Mouse (Mus musculus): ENCODE measurements at regions not wholly inside any gene's neighbourhood (a gene's known extent, or its start where the extent isn't known, plus 50 kb on each side); places are given as distances from the start of the nearest gene placed in this dataset.

DNA sequence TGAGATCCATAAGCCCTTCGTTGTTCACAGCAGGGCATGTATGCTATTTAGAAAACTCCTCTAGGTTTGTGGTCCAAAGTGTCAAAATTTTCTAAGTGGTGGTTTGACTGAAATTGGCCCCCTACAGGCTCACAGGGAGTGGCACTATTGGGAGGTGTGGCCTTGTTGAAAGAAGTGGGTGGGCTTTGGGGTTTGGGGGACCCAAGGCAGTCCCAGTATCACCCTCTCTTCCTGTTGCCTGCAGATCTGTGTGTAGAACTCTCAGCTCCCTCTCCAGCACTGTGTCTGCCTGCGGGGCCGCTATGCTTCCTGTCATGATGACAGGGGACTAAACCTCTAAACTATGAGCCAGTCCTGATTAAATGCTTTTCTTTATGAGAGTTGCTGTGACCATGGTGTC, 144.1 kb upstream of the Serp2 start:
- WGBS = 92% methylated on average over 3 of the region's 3 CpGs
- no peak overlapping the region for H3K4me3 ChIP-seq (ENCODE audit: insufficient read depth, low read depth, low read length)
- TF ChIP-seq POLR2A (IDR thresholded peaks at IDR 0.05; ENCODE audit: insufficient read depth, low read depth, low read length) = no peak
- TF ChIP-seq CTCF (IDR thresholded peaks at IDR 0.05; ENCODE audit: insufficient read depth, low read depth, low read length) = no peak
- H3K4me1 ChIP-seq (ENCODE audit: control insufficient read depth, insufficient read depth, low read length) = no peaks in the 10 kb centered on the region
- H3K27ac ChIP-seq (ENCODE audit: insufficient read depth, low read depth, low read length) = no peak overlapping the region

- no peak overlapping the region for H3K27ac ChIP-seq (ENCODE audit: insufficient read depth, low read depth, low read length)
- no peak overlapping the region for H3K4me3 ChIP-seq (ENCODE audit: insufficient read depth, low read depth, low read length)
- WGBS = 92% methylated on average over 4 of the region's 4 CpGs
- no peaks in the 10 kb centered on the region for H3K4me1 ChIP-seq (ENCODE audit: control insufficient read depth, insufficient read depth, low read length)
- TF ChIP-seq CTCF (IDR thresholded peaks at IDR 0.05; ENCODE audit: insufficient read depth, low read depth, low read length) = no peak
- TF ChIP-seq POLR2A (IDR thresholded peaks at IDR 0.05; ENCODE audit: insufficient read depth, low read depth, low read length) = no peak
Observed at GRCm38 (mm10) chr14:76700190-76700589, 143.5 kb upstream of the Serp2 start.

- Histone ChIP-seq H3K4me3 (ENCODE audit: insufficient read depth, low read depth, low read length) (no peak overlapping the region), H3K27ac (ENCODE audit: insufficient read depth, low read depth, low read length) (no peak overlapping the region), H3K4me1 (ENCODE audit: control insufficient read depth, insufficient read depth, low read length) (peaks cover 2% of the 10 kb centered on the region)
- 78% methylated on average over 4 of the region's 4 CpGs for WGBS
- TF ChIP-seq CTCF (IDR thresholded peaks at IDR 0.05; ENCODE audit: insufficient read depth, low read depth, low read length) (no peak), POLR2A (IDR thresholded peaks at IDR 0.05; ENCODE audit: insufficient read depth, low read depth, low read length) (no peak)
Observed at GRCm38 (mm10) chr14:76698718-76699402, 142.2 kb upstream of the Serp2 start.

- WGBS = 61% methylated on average over 4 of the region's 4 CpGs
- TF ChIP-seq POLR2A (IDR thresholded peaks at IDR 0.05; ENCODE audit: insufficient read depth, low read depth, low read length) = no peak
- TF ChIP-seq CTCF (IDR thresholded peaks at IDR 0.05; ENCODE audit: insufficient read depth, low read depth, low read length) = no peak
- Histone ChIP-seq H3K4me3 (ENCODE audit: insufficient read depth, low read depth, low read length) (no peak overlapping the region), H3K27ac (ENCODE audit: insufficient read depth, low read depth, low read length) (no peak overlapping the region), H3K4me1 (ENCODE audit: control insufficient read depth, insufficient read depth, low read length) (peaks cover 3% of the 10 kb centered on the region)
Observed at GRCm38 (mm10) chr14:76696729-76697128, 140.0 kb upstream of the Serp2 start.

DNA sequence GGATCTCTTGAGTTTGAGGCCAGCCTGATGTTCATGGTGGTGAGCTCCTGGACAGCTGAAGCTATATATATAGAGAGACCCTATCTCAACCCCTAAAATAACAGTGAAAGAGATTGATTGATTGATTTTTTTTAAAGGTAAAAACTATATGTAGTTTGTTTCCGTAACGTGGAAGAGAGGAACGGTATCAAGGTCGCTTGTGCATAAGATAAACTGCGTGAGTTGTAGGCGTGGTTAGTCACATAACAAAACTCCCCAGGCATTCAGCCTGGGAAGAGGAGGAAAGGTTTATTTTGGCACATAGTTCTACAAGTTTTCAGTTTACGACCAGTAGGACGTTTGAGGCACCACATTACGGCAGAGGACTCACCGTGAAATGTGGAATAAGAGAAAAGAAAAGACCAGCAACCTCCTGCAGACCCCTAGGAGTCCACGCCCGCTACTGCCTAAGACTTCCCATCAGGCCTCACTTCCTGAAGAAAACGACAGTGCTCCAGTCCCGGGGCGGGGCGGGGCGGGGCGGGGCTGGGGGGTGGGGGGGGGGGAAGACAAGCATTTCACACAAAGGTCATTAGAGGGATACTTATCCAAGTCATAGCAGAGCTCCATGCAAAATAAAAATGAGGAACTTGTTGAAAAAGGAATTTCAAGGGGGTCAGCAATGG, 139.1 kb upstream of the Serp2 start:
- no peak for TF ChIP-seq POLR2A (IDR thresholded peaks at IDR 0.05; ENCODE audit: insufficient read depth, low read depth, low read length)
- TF ChIP-seq CTCF (IDR thresholded peaks at IDR 0.05; ENCODE audit: insufficient read depth, low read depth, low read length) = no peak
- Histone ChIP-seq H3K4me1 (ENCODE audit: control insufficient read depth, insufficient read depth, low read length) (peaks cover 3% of the 10 kb centered on the region), H3K27ac (ENCODE audit: insufficient read depth, low read depth, low read length) (no peak overlapping the region), H3K4me3 (ENCODE audit: insufficient read depth, low read depth, low read length) (no peak overlapping the region)
- WGBS = 71% methylated on average over 18 of the region's 18 CpGs

GRCm38 (mm10) chr14:76694894-76695293, 138.2 kb upstream of the Serp2 start:
- WGBS = 95% methylated on average over 8 of the region's 8 CpGs
- TF ChIP-seq POLR2A (IDR thresholded peaks at IDR 0.05; ENCODE audit: insufficient read depth, low read depth, low read length) (no peak), CTCF (IDR thresholded peaks at IDR 0.05; ENCODE audit: insufficient read depth, low read depth, low read length) (no peak)
- H3K4me3 ChIP-seq (ENCODE audit: insufficient read depth, low read depth, low read length) = no peak overlapping the region
- H3K27ac ChIP-seq (ENCODE audit: insufficient read depth, low read depth, low read length) = no peak overlapping the region
- peaks cover 3% of the 10 kb centered on the region for H3K4me1 ChIP-seq (ENCODE audit: control insufficient read depth, insufficient read depth, low read length)

GRCm38 (mm10) chr14:76693351-76694317, 136.9 kb upstream of the Serp2 start:
- WGBS = 48% methylated on average over 15 of the region's 15 CpGs
- Histone ChIP-seq H3K4me3 (ENCODE audit: insufficient read depth, low read depth, low read length) (no peak overlapping the region), H3K4me1 (ENCODE audit: control insufficient read depth, insufficient read depth, low read length) (peaks cover 3% of the 10 kb centered on the region), H3K27ac (ENCODE audit: insufficient read depth, low read depth, low read length) (no peak overlapping the region)
- no peak for TF ChIP-seq POLR2A (IDR thresholded peaks at IDR 0.05; ENCODE audit: insufficient read depth, low read depth, low read length)
- TF ChIP-seq CTCF (IDR thresholded peaks at IDR 0.05; ENCODE audit: insufficient read depth, low read depth, low read length) = no peak

- H3K4me3 ChIP-seq (ENCODE audit: insufficient read depth, low read depth, low read length) = no peak overlapping the region
- TF ChIP-seq CTCF (IDR thresholded peaks at IDR 0.05; ENCODE audit: insufficient read depth, low read depth, low read length) = no peak
- no peak for TF ChIP-seq POLR2A (IDR thresholded peaks at IDR 0.05; ENCODE audit: insufficient read depth, low read depth, low read length)
- 51% methylated on average over 10 of the region's 10 CpGs for WGBS
- no peak overlapping the region for H3K27ac ChIP-seq (ENCODE audit: insufficient read depth, low read depth, low read length)
- H3K4me1 ChIP-seq (ENCODE audit: control insufficient read depth, insufficient read depth, low read length) = peaks cover 8% of the 10 kb centered on the region
Observed at GRCm38 (mm10) chr14:76687971-76688407, 131.3 kb upstream of the Serp2 start.

All from olfactory bulb, adult 2 months (tissue).